Mouse (Mus musculus): ENCODE measurements around the gene Hnrnph3. TPM values are rescaled to one million over a fixed set of nuclear protein-coding genes. Genes with fewer than 3 reads are reported as not detected.

The Hnrnph3 gene
- polyA plus RNA-seq, 3 experiments from 2014 or later = 61.1 to 117 (median 97.4) TPM

DNA sequence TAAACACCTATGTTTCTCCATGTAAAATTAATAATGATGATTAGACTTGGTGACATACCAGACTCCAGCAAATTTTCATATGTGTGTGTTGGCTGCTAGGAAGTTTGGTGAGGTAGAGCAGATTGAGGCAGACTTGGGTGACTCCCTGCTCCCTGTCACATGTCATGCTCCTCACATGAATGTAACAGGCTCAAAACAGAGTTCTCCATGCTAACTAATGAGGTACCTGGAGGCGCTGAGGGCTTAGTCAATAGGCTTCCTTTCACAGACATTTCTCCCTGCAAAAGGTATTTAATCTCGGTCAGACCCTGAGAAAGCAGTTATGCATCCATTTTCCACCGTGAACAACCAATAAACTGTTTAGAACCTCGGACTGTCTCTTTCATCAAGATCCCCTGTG, 4.4 kb upstream of the Hnrnph3 start:
- no peak for ATAC-seq

DNA sequence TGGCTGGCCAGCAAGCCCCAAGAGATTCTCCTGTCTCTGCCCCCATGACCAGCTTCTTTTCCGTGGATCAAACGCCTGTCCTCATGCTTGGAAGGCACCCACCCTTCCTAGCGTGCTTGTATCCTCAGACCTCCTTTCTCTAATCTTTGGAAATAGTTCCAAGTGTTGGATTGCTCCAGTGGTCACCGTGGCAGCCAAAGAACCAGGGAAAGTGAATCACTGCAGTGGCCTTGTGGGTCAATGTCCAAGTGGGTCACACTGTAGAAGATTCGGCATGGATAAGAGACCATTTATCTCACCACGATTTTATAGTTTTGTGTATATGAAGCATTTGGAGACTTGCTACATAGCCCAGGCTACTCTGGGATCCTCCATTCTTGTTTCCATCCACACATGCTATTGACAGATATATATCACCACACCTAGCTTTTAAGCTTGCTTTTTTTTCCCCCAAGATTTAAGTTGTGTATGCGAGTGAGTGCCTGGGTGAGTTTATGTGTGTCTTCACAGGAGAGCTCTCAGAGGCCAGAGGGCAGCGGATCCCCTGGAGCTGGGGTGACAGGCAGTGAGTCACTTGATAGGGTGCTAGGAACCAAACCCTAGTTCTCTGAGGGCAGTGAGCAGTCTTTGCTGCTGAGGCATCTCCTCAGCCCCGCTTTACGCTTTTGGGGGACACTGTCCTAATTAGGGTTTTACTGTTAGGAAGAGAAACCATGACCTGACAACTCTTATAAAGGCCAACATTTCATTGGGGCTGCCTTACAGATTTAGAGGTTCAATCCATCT, 3.6 kb upstream of the Hnrnph3 start:
- no peak for ATAC-seq

DNA sequence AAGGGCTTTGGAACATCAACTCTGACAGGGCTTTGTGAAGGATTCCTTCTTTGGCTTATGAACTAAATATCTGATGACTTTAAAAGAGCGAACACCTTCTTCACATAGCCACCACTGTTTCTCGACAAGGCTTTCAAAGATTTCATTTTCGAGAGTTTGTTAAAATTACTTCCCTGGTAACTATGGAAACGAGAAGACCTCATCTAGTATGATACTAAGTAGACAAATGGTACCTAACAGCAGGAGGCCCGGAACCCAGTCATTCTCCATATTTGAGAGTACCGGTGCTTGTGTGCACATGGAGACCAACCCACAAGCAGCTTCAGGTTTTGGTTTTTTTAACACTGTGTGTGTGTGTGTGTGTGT, 2.8 kb upstream of the Hnrnph3 start:
- no peak for ATAC-seq

DNA sequence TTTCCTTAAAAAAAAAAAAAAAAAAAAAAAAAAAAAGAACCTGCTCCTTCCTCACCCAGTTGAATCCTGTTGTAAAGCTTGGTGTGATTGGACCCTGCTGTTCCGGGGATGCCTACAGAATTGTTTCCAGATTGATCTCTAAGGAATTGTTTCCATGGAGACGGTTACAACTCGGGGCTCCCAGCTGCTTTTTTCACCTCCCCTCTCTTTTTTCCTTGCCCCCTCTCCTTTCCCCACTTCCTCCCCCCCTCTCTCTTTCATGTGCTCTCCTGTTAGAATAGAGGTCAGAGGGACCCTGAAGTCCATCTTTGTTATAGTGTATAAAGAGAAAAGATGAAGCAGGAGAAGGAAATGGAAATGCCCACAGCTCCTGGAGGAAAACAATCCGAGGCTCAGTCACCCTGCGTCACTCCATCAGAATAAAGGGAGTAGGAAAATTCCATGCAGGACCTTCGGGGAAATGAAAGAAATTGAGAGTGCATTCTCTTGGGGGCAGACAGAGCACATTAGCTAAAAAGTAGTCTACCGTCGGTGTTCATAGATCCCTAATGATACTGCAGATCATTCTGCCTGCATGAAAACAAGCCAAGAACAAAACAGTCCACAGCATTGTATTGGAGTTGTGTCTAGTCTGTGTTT, 2.3 kb upstream of the Hnrnph3 start:
- no peak for ATAC-seq

- ATAC-seq = no peak
These were observed 1.5 kb upstream of the Hnrnph3 start for GRCm38 (mm10) chr10:63025491-63026011.

GRCm38 (mm10) chr10:63025016-63025415, 999 bp upstream of the Hnrnph3 start:
- ATAC-seq = no peak

- no peak for ATAC-seq
These were observed 528 bp upstream of the Hnrnph3 start for GRCm38 (mm10) chr10:63024580-63024910.

DNA sequence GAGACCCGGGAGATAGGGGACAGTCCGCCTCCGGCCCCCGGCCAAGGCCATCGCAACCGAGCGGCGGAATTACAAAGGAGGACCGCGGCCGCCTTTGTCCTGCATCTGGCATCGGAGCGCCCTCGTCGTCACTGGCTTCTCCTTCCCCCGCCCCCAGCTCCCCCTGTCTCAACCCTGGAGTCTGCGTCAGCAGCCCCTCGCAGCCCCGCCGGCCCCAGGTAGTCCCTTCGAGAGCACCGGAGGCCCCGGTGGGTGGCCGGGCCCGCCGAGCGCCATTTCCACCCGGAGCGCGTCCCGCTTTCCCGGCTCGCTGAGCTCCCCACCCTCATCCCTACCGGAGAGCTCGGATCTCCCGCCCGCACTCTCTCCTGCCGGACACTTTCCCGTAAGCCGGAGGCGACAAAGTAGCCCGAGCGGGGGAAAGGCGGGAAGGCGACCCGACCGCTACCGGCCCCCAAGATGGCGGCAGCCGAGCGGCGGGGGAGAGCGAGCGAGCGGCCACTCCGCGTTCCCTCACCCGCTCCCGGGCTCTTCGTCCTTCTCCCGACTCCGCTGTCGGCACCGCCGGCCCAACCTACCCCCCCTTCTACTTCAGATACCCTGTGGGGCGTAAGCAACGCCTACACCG, 782 bp downstream of the Hnrnph3 start:
- peak; percentile 21 for ATAC-seq

- no peak for ATAC-seq
These were observed 1.4 kb downstream of the Hnrnph3 start for GRCm38 (mm10) chr10:63022541-63023120.

DNA sequence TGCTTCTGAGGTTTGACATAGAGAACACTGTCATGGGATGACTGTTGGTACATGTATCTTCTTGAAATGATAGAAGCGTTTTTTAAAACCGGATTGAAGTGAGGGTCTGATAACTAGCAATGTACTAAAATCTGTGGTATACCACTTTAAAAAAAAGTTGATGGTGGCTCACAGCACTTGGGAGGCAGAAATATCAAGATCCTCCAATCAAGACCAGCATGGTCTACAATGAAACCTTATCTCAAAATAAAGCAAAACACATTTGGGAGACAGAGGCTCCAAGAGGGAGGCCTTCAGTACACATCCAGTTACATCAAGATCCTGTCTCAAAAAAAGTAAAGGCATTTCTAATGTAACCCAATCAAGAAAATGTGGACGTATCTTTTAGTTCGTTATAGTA, 2.3 kb downstream of the Hnrnph3 start:
- no peak for ATAC-seq

GRCm38 (mm10) chr10:63019304-63019703, 4.7 kb downstream of the Hnrnph3 start:
- ATAC-seq = no peak

DNA sequence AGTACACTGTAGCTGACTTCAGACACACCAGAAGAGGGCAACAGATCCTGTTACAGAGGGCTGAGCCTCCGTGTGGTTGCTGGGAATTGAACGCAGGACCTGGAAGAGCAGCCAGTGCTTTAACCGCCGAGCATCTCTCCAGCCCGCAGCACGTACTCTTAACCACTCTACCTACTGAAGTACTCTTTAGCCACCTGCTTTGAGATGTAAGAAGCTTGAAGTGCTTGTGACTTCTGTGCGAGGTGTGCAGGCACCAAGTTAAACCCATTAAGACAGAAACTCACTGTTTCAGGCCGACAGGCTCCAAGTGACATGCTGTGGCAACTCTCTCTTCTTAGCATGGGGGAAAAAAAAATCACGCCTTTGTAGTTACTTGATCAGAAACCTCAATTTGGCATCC, 9.8 kb downstream of the Hnrnph3 start:
- no peak for ATAC-seq

GRCm38 (mm10) chr10:63013476-63013875, 10.5 kb downstream of the Hnrnph3 start:
- no peak for ATAC-seq

DNA sequence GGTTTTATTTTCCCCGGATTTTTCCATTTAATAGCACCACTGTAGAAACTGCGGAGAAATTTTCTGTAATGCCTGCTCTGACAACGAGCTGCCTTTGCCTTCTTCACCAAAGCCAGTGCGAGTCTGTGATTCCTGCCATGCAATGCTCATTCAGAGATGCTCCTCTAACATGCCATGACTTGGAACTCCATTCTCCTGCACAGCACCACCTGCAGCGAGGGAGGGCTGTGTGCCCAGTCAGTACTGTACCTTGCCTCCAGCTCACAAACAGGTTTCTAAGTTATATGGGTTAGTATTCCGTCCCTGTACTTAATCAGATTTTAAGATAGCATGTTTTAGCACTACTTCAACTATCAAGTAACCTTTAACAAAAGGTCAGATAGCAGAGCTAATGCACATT, 12.5 kb downstream of the Hnrnph3 start:
- ATAC-seq = no peak

DNA sequence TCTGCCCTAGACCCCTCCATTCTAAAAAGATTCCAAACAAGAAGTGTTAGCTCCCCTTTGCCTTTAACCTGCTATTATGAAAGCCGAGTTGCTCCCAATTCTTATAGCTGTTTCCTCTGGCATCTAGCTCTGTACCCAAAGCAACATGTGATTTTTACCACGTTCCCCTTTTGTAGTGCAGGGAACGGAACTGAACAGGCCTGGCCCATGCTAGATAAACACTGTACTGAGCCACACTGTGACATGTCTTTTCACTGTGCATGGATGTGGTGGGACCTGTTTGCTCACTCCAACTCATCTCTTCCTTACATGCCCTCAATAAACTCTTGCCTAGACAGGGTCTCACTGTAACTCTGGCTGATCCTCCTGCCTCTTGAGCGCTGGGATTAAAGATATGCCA, 13.7 kb downstream of the Hnrnph3 start:
- no peak for ATAC-seq

DNA sequence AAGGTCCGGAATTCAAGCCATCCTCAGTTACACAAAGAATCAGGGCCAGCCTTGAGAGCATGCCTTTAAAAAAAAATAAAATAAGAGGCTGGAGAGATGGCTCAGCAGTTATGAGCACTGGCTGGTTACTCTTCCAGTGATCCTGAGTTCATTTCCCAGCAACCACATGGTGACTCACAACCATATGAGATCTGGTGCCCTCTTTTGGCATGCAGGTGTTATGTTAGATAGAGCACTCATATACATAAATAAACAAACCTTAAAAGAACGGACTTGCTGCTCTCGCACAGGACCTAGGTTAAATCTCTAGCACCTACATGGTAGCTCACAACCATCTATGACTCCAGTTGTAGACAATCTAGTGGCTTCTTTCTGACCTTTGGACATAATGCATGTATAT, 15.8 kb downstream of the Hnrnph3 start:
- no peak for ATAC-seq

DNA sequence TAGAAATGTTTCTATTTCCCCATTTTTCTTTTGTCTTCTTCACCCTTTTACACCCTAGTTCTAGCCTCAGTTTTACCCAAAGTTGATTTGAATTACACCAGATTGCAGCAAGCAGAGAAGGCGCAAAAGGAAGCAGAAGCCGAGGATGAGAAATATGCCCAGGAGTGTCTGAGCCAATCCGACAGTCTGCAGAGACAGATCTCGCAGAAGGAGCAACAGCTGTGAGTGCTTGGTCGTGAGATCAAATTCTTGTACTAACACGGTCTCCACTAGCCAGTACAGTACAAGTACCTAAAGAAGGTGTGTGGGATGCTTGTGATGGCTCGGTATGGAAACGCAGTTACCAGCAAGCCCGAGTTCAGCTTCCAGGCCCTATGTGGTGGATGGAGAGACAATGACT, 19.5 kb downstream of the Hnrnph3 start:
- no peak for ATAC-seq

GRCm38 (mm10) chr10:63003252-63003651, 20.8 kb downstream of the Hnrnph3 start:
- ATAC-seq = no peak

DNA sequence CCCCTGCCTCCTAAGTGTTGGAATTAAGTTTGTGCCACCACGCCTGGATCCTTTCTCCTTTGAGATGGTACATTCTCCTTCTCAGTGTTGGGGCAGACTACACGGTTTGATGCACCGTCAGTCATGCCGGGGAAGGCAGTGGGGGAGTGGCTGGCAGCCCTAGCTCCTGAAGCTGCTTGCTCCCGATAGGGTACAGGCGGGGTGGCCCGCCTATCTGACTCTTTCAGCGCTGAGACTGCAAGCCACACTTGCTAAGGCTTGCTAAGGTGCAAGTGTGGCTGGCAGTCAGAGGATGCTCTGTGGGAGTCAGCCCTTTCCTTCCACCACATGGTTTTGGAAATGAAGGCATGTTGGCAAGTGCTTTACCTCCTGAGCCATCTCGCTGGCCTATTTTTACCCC, 23.4 kb downstream of the Hnrnph3 start:
- ATAC-seq = no peak

DNA sequence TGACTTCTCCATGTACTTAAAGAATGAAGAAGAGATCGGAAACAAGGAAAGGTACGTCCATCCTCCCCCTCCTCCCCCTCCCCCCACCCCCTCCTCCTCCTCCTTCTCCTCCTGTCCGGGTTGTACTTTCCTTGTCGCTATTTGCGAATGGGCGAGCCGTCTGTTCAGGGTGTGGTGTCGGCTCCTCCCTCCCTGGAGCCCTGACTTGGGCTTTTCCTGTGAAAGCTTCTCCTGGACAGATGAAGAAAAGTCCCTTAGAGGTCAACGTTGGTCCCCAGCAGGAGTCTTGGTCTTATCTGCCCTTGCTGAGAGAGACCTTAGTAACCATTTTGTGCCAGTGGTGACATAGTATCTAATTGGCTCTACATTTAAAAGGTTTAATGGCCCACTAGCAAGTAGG, 30.0 kb downstream of the Hnrnph3 start:
- ATAC-seq = no peak

DNA sequence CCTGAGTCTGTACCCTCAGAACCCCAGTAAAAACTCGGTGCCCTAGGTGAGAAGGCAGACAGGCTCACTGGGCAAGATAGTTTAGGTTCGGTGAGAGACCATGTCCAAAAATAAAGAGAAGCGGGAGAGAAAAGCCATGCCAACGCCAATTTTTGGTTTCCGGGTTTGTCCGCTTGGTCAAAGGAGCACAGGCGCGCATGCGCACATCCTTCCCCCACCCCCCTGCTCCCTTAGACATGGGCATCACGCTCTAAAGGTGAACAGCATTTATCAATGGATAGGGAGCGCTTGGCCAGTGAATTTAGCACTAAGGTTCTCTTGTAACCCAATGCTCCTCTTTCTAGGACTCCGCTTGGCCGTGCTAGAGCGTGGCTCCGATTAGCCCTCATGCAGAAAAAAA, 33.4 kb downstream of the Hnrnph3 start:
- ATAC-seq = no peak

GRCm38 (mm10) chr10:62987341-62987740, 36.7 kb downstream of the Hnrnph3 start:
- ATAC-seq = no peak

- peak; percentile 15 for ATAC-seq
These were observed 39.5 kb downstream of the Hnrnph3 start for GRCm38 (mm10) chr10:62984495-62984894.

GRCm38 (mm10) chr10:62984072-62984471, 39.9 kb downstream of the Hnrnph3 start:
- peak; percentile 68 for ATAC-seq
